Mouse (Mus musculus) inflammation-experienced regulatory T-cells, adult 6 months (primary cell): ENCODE measurements around the gene Cdh5. TPM values are rescaled to one million over a fixed set of nuclear protein-coding genes. Genes with fewer than 3 reads are reported as not detected.

Experiments used
- polyA plus RNA-seq, 3 experiments: library from polyadenylated mRNA; unstranded; fragments of 100-300 nt; shearing (Covaris generic); gene quantifications; one replicate each; pipeline ENCODE4 v1.2.1; 2017

Gene Cdh5
- polyA plus RNA-seq, 3 experiments from 2014 or later, result 0.49 TPM; not detected in 2

Other genes starting within 250 kb of the Cdh5 start
- gene Bean1, start 68.8 kb downstream of the Cdh5 start, polyA plus RNA-seq, result not detected
- gene Tk2, start 146.9 kb downstream of the Cdh5 start, polyA plus RNA-seq, result 10 to 100 TPM; 27.5 to 57.6 (median 55.8) TPM
- 100 to 1,000 TPM in 1 of 3 experiments, 10 to 100 TPM in 2; 92.1 to 108 (median 97.9) TPM for gene Cklf, start 149.2 kb downstream of the Cdh5 start, polyA plus RNA-seq
- not detected for gene Cmtm2a, start 191.6 kb downstream of the Cdh5 start, polyA plus RNA-seq
- gene Gm45711, start 208.5 kb downstream of the Cdh5 start, polyA plus RNA-seq, result not detected
- gene Cmtm1, start 208.5 kb downstream of the Cdh5 start, polyA plus RNA-seq, result not detected
- not detected for gene Gm11020, start 219.9 kb downstream of the Cdh5 start, polyA plus RNA-seq
- gene Cmtm2b, start 220.6 kb downstream of the Cdh5 start, polyA plus RNA-seq, result not detected
- gene Cmtm3, start 237.8 kb downstream of the Cdh5 start, polyA plus RNA-seq, result 10 to 100 TPM; 14.7 to 21.3 (median 17.4) TPM